Mouse (Mus musculus): ENCODE results near the gene Hirip3. TPM values are rescaled to one million over a fixed set of nuclear protein-coding genes. Genes with fewer than 3 reads are reported as not detected.

Hirip3 gene
- total and polyA plus RNA-seq, 3 experiments = 53.2 to 158 (median 115) TPM

GRCm38 (mm10) chr7:126914844-126915243 is 53.1 kb downstream of the Hirip3 start:
- H3K36me3 ChIP-seq (replicated peaks) = no peaks in the 10 kb centered on the region
- no peak overlapping the region for H3K4me3 ChIP-seq (ENCODE audit: low read depth, low read length)
- ATAC-seq (ENCODE audit: extremely low read depth, insufficient number of reproducible peaks, low FRiP score, poor library complexity, severe bottlenecking) (no peak), DNase-seq (ENCODE audit: low spot score) (no peak)
- no peak for TF ChIP-seq GATA2 (IDR thresholded peaks at IDR 0.05; ENCODE audit: borderline replicate concordance, low read depth, low read length)
- TF ChIP-seq TAL1 (conservative IDR thresholded peaks at IDR 0.05; ENCODE audit: low read depth, low read length) = no peak
- no peak for TF ChIP-seq POLR2AphosphoS5 (IDR thresholded peaks at IDR 0.05; ENCODE audit: insufficient replicate concordance, low read depth, low read length)
- no peak for TF ChIP-seq GATA1 (IDR thresholded peaks at IDR 0.05; ENCODE audit: borderline replicate concordance, low read length)
- TF ChIP-seq CTCF (IDR thresholded peaks at IDR 0.05; ENCODE audit: low read depth, low read length) = no peak
- H3K27me3 ChIP-seq (ENCODE audit: insufficient read depth, low read length) = peaks cover 21% of the 10 kb centered on the region
- peaks cover 13% of the 10 kb centered on the region for H3K4me1 ChIP-seq (ENCODE audit: insufficient read depth, low read depth, low read length)
- no peaks in the 10 kb centered on the region for H3K9me3 ChIP-seq (replicated peaks)

Other genes starting within 250 kb of the Hirip3 start
Only the 20 nearest of the 31 such genes appear.
- gene Coro1a, start 154.2 kb upstream of the Hirip3 start, total RNA-seq (2014; fragmentation: Nextera tagmentation) = 36.0 and 50.1 TPM in 2 replicates
- 162 and 174 TPM in 2 replicates for gene Coro1a, start 154.2 kb upstream of the Hirip3 start, total RNA-seq (2017)
- 178 and 186 TPM in 2 replicates for gene Coro1a, start 154.2 kb upstream of the Hirip3 start, polyA plus RNA-seq (2012)
- 66.4 and 91.6 TPM in 2 replicates for gene Mapk3, start 102.4 kb upstream of the Hirip3 start, total RNA-seq (2014; fragmentation: Nextera tagmentation)
- 18.2 and 18.4 TPM in 2 replicates for gene Mapk3, start 102.4 kb upstream of the Hirip3 start, total RNA-seq (2017)
- gene Mapk3, start 102.4 kb upstream of the Hirip3 start, polyA plus RNA-seq (2012) = 65.1 and 68.8 TPM in 2 replicates
- gene Gdpd3, start 95.6 kb upstream of the Hirip3 start, total RNA-seq (2014; fragmentation: Nextera tagmentation) = 28.9 and 29.9 TPM in 2 replicates
- gene Gdpd3, start 95.6 kb upstream of the Hirip3 start, total RNA-seq (2017) = 15.4 and 17.9 TPM in 2 replicates
- gene Gdpd3, start 95.6 kb upstream of the Hirip3 start, polyA plus RNA-seq (2012) = 4.9 and 6.1 TPM in 2 replicates
- gene Ypel3, start 85.0 kb upstream of the Hirip3 start, total RNA-seq (2014; fragmentation: Nextera tagmentation) = 41.6 and 86.7 TPM in 2 replicates
- 20.2 and 23.1 TPM in 2 replicates for gene Ypel3, start 85.0 kb upstream of the Hirip3 start, total RNA-seq (2017)
- gene Ypel3, start 85.0 kb upstream of the Hirip3 start, polyA plus RNA-seq (2012) = 78.1 and 78.3 TPM in 2 replicates
- 2.5 and 8.4 TPM in 2 replicates for gene Tbx6, start 80.5 kb upstream of the Hirip3 start, total RNA-seq (2014; fragmentation: Nextera tagmentation)
- 0.11 and 0.29 TPM in 2 replicates for gene Tbx6, start 80.5 kb upstream of the Hirip3 start, total RNA-seq (2017)
- 0.85 and 1.1 TPM in 2 replicates for gene Tbx6, start 80.5 kb upstream of the Hirip3 start, polyA plus RNA-seq (2012)
- gene Ppp4c, start 69.5 kb upstream of the Hirip3 start, total RNA-seq (2014; fragmentation: Nextera tagmentation) = 126 and 176 TPM in 2 replicates
- gene Ppp4c, start 69.5 kb upstream of the Hirip3 start, total RNA-seq (2017) = 186 and 199 TPM in 2 replicates
- 169 and 192 TPM in 2 replicates for gene Ppp4c, start 69.5 kb upstream of the Hirip3 start, polyA plus RNA-seq (2012)
- gene Fam57b, start 64.3 kb upstream of the Hirip3 start, total RNA-seq (2014; fragmentation: Nextera tagmentation) = not detected in 2 replicates
- 0.05 TPM in 1 of 2 replicates, not detected in the other for gene Fam57b, start 64.3 kb upstream of the Hirip3 start, total RNA-seq (2017)
- gene Fam57b, start 64.3 kb upstream of the Hirip3 start, polyA plus RNA-seq (2012) = 0.02 and 0.06 TPM in 2 replicates
- not detected in 2 replicates for gene 4930451I11Rik, start 30.3 kb upstream of the Hirip3 start, total RNA-seq (2014; fragmentation: Nextera tagmentation)
- not detected in 2 replicates for gene 4930451I11Rik, start 30.3 kb upstream of the Hirip3 start, total RNA-seq (2017)
- not detected in 2 replicates for gene 4930451I11Rik, start 30.3 kb upstream of the Hirip3 start, polyA plus RNA-seq (2012)
- not detected in 2 replicates for gene Doc2a, start 14.6 kb upstream of the Hirip3 start, total RNA-seq (2014; fragmentation: Nextera tagmentation)
- 0.11 and 0.23 TPM in 2 replicates for gene Doc2a, start 14.6 kb upstream of the Hirip3 start, total RNA-seq (2017)
- not detected in 2 replicates for gene Doc2a, start 14.6 kb upstream of the Hirip3 start, polyA plus RNA-seq (2012)
- 106 and 136 TPM in 2 replicates for gene Ino80e, start 405 bp downstream of the Hirip3 start, total RNA-seq (2014; fragmentation: Nextera tagmentation)
- 50.7 and 60.3 TPM in 2 replicates for gene Ino80e, start 405 bp downstream of the Hirip3 start, total RNA-seq (2017)
- gene Ino80e, start 405 bp downstream of the Hirip3 start, polyA plus RNA-seq (2012) = 893 and 1,187 TPM in 2 replicates
- gene Taok2, start 22.7 kb downstream of the Hirip3 start, total RNA-seq (2014; fragmentation: Nextera tagmentation) = 42.9 and 53.6 TPM in 2 replicates
- 36.2 and 38.3 TPM in 2 replicates for gene Taok2, start 22.7 kb downstream of the Hirip3 start, total RNA-seq (2017)
- gene Taok2, start 22.7 kb downstream of the Hirip3 start, polyA plus RNA-seq (2012) = 181 and 222 TPM in 2 replicates
- gene Tmem219, start 60.9 kb downstream of the Hirip3 start, total RNA-seq (2014; fragmentation: Nextera tagmentation) = 33.6 and 38.7 TPM in 2 replicates
- 32.9 and 42.2 TPM in 2 replicates for gene Tmem219, start 60.9 kb downstream of the Hirip3 start, total RNA-seq (2017)
- 66.6 and 86.4 TPM in 2 replicates for gene Tmem219, start 60.9 kb downstream of the Hirip3 start, polyA plus RNA-seq (2012)
- gene Kctd13, start 66.9 kb downstream of the Hirip3 start, total RNA-seq (2014; fragmentation: Nextera tagmentation) = 22.4 and 25.3 TPM in 2 replicates
- gene Kctd13, start 66.9 kb downstream of the Hirip3 start, total RNA-seq (2017) = 6.2 and 8.6 TPM in 2 replicates
- 23.4 and 30.7 TPM in 2 replicates for gene Kctd13, start 66.9 kb downstream of the Hirip3 start, polyA plus RNA-seq (2012)
- gene Asphd1, start 87.6 kb downstream of the Hirip3 start, total RNA-seq (2014; fragmentation: Nextera tagmentation) = not detected in 2 replicates
- not detected in 2 replicates for gene Asphd1, start 87.6 kb downstream of the Hirip3 start, total RNA-seq (2017)
- gene Asphd1, start 87.6 kb downstream of the Hirip3 start, polyA plus RNA-seq (2012) = not detected in 2 replicates
- 4.2 and 8.0 TPM in 2 replicates for gene Sez6l2, start 88.6 kb downstream of the Hirip3 start, total RNA-seq (2014; fragmentation: Nextera tagmentation)
- gene Sez6l2, start 88.6 kb downstream of the Hirip3 start, total RNA-seq (2017) = 0.22 and 0.46 TPM in 2 replicates
- 0.32 and 0.34 TPM in 2 replicates for gene Sez6l2, start 88.6 kb downstream of the Hirip3 start, polyA plus RNA-seq (2012)
- 37.5 and 44.6 TPM in 2 replicates for gene Cdipt, start 113.9 kb downstream of the Hirip3 start, total RNA-seq (2014; fragmentation: Nextera tagmentation)
- gene Cdipt, start 113.9 kb downstream of the Hirip3 start, total RNA-seq (2017) = 62.0 and 63.8 TPM in 2 replicates
- gene Cdipt, start 113.9 kb downstream of the Hirip3 start, polyA plus RNA-seq (2012) = 91.2 and 108 TPM in 2 replicates
- 2.0 TPM in 1 of 2 replicates, not detected in the other for gene Cdiptos, start 114.1 kb downstream of the Hirip3 start, total RNA-seq (2014; fragmentation: Nextera tagmentation)
- 0.55 and 1.2 TPM in 2 replicates for gene Cdiptos, start 114.1 kb downstream of the Hirip3 start, total RNA-seq (2017)
- 0.07 and 0.18 TPM in 2 replicates for gene Cdiptos, start 114.1 kb downstream of the Hirip3 start, polyA plus RNA-seq (2012)
- gene Mvp, start 152.6 kb downstream of the Hirip3 start, total RNA-seq (2014; fragmentation: Nextera tagmentation) = 5.9 and 10.6 TPM in 2 replicates
- 22.8 and 28.0 TPM in 2 replicates for gene Mvp, start 152.6 kb downstream of the Hirip3 start, total RNA-seq (2017)
- gene Mvp, start 152.6 kb downstream of the Hirip3 start, polyA plus RNA-seq (2012) = 13.7 and 13.9 TPM in 2 replicates
- not detected in 2 replicates for gene Pagr1b, start 154.5 kb downstream of the Hirip3 start, total RNA-seq (2014; fragmentation: Nextera tagmentation)
- 1.0 TPM in 1 of 2 replicates, not detected in the other for gene Pagr1b, start 154.5 kb downstream of the Hirip3 start, total RNA-seq (2017)
- 4.6 and 6.2 TPM in 2 replicates for gene Pagr1b, start 154.5 kb downstream of the Hirip3 start, polyA plus RNA-seq (2012)
- gene Pagr1a, start 155.4 kb downstream of the Hirip3 start, total RNA-seq (2014; fragmentation: Nextera tagmentation) = 36.2 and 40.1 TPM in 2 replicates
- gene Pagr1a, start 155.4 kb downstream of the Hirip3 start, total RNA-seq (2017) = 46.5 and 51.2 TPM in 2 replicates
- gene Pagr1a, start 155.4 kb downstream of the Hirip3 start, polyA plus RNA-seq (2012) = 30.4 and 56.1 TPM in 2 replicates